ENCODE assay signal across 28 mouse cellular contexts in the genomic region with DNA sequence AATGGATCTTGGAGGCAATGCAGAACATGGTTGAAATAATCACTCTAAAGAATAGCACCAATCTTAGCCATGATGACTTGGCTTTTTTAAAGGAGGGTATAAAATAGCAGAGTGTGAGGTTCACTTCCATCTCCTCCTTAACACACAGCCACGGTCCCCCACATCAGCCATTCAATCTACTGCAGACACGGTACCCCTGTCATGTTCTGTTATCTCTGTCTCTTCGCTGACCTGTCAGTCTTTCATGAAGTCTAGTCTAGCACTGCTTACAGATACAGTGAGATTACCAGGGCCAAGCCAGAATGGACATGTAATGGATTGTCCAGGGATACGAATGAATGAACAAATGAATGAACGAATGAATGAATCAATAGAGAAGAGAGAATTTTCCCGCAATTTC.
A peak's percentile ranks its signal among the peaks of the same experiment; 100 is the strongest.
DNase-seq lines count a peak whose midpoint lies in the region; ATAC-seq and TF ChIP-seq lines count a peak whose summit lies in the region.
"Had no signal": no experiment of that assay in that cellular context is flagged by ENCODE, and none has a peak within 500 bp of the region (broad histone marks: within the 10 kb centered on the region; RNA-seq: fewer than 3 reads in every experiment).

No protein-coding gene starts in this region.

- H3K4me3 ChIP-seq in heart, embryonic 11.5 days (ENCODE audit: low read depth, low read length), result no peak overlapping the region
- peak overlapping the region; percentile 47 for H3K4me3 ChIP-seq in erythroblast, embryonic 14.5 days (replicated peaks)
- H3K4me3 ChIP-seq in liver, embryonic 14.5 days (ENCODE audit: insufficient read depth in 1 of 2, low read depth in 2 of 2, low read length in 2 of 2), result no peak overlapping the region
- H3K4me3 ChIP-seq: embryonic facial prominence, embryonic 12.5 days; forebrain, embryonic 15.5 days; intestine, embryonic 15.5 days; limb, embryonic 15.5 days; midbrain, embryonic 15.5 days; neural tube, embryonic 13.5 days; stomach, embryonic 15.5 days had no signal

- peak overlapping the region; percentile 54; the same call in 1 of the 2 replicates for H3K27ac ChIP-seq in heart, embryonic 11.5 days (ENCODE audit: low read depth, low read length)
- peak overlapping the region; percentile 71 for H3K27ac ChIP-seq in liver, embryonic 14.5 days
- H3K27ac ChIP-seq: embryonic facial prominence, embryonic 12.5 days; forebrain, embryonic 15.5 days; intestine, embryonic 15.5 days; limb, embryonic 15.5 days; midbrain, embryonic 15.5 days; neural tube, embryonic 13.5 days; stomach, embryonic 15.5 days had no signal

- 60% methylated on average over 6 of the region's 6 CpGs for WGBS in heart, embryonic 11.5 days (ENCODE audit: insufficient replicate concordance)
- WGBS in liver, embryonic 14.5 days (ENCODE audit: insufficient replicate concordance), result 29% methylated on average over 6 of the region's 6 CpGs

- no peak overlapping the region for H3K9ac ChIP-seq in heart, embryonic 11.5 days (ENCODE audit: low read depth, low read length)
- H3K9ac ChIP-seq in liver, embryonic 14.5 days (replicated peaks), result peak overlapping the region; percentile 15; the same call in 1 of the 2 replicates
- H3K9ac ChIP-seq: embryonic facial prominence, embryonic 12.5 days; forebrain, embryonic 15.5 days; intestine, embryonic 15.5 days; limb, embryonic 15.5 days; midbrain, embryonic 15.5 days; neural tube, embryonic 13.5 days; stomach, embryonic 15.5 days had no signal

- H3K4me2 ChIP-seq in heart, embryonic 11.5 days, result no peak overlapping the region
- H3K4me2 ChIP-seq in liver, embryonic 14.5 days (ENCODE audit: low read depth), result peak overlapping the region; percentile 55
- H3K4me2 ChIP-seq: embryonic facial prominence, embryonic 12.5 days; forebrain, embryonic 15.5 days; intestine, embryonic 15.5 days; limb, embryonic 15.5 days; midbrain, embryonic 15.5 days; neural tube, embryonic 13.5 days; stomach, embryonic 15.5 days had no signal

- no peak for TF ChIP-seq EP300 in liver, embryonic 14.5 days (IDR thresholded peaks at IDR 0.05; ENCODE audit: low read depth)

- H3K9me3 ChIP-seq in heart, embryonic 11.5 days (replicated peaks; ENCODE audit: control insufficient read depth, low read length), result no peaks in the 10 kb centered on the region
- H3K9me3 ChIP-seq in erythroblast, embryonic 14.5 days (ENCODE audit: control insufficient read depth, low read length), result peaks cover 17% of the 10 kb centered on the region
- H3K9me3 ChIP-seq in liver, embryonic 14.5 days (ENCODE audit: control insufficient read depth, low read length), result no peaks in the 10 kb centered on the region
- H3K9me3 ChIP-seq: embryonic facial prominence, embryonic 12.5 days; forebrain, embryonic 15.5 days; intestine, embryonic 15.5 days; limb, embryonic 15.5 days; midbrain, embryonic 15.5 days; neural tube, embryonic 13.5 days; stomach, embryonic 15.5 days had no signal

- no peak for ATAC-seq in heart, embryonic 11.5 days (replicated peaks; ENCODE audit: insufficient number of reproducible peaks, low FRiP score, low TSS enrichment)
- ATAC-seq in liver, embryonic 14.5 days (ENCODE audit: insufficient read depth), result no peak
- ATAC-seq: CD4-positive, CD25-positive, alpha-beta regulatory T cell, adult 4 months; forebrain, embryonic 15.5 days; hindbrain, embryonic 16.5 days; intestine, embryonic 15.5 days had no signal

- no peak for DNase-seq in heart, postnatal 14 days
- DNase-seq in liver, embryonic 14.5 days (ENCODE audit: low read depth in 3 of 3, low spot score in 3 of 3), result peak in 1 of 3 experiments; percentile 41
- DNase-seq in urinary bladder, adult 18-20 months (ENCODE audit: low spot score in 2 of 2), result no peak
- DNase-seq in spleen, postnatal 36 days (ENCODE audit: low spot score in 2 of 2), result no peak
- DNase-seq in urinary bladder, postnatal 14 days (ENCODE audit: low spot score), result no peak
- DNase-seq: cerebellum, adult 11-12 months; cerebellum, postnatal 14 days; gastrocnemius, postnatal 10 days; heart, adult 18-20 months; heart, postnatal 4 days; kidney, adult 9 months; kidney, postnatal 36 days; lung, postnatal 4 days; retina, postnatal 1 day; right cerebral cortex, postnatal 4 days; thymus, postnatal 25 days had no signal

- peaks cover 19% of the 10 kb centered on the region for H3K4me1 ChIP-seq in heart, embryonic 11.5 days (ENCODE audit: control insufficient read depth, insufficient read depth, low read length)
- H3K4me1 ChIP-seq in erythroblast, embryonic 14.5 days (ENCODE audit: control insufficient read depth), result peaks cover 75% of the 10 kb centered on the region
- H3K4me1 ChIP-seq in liver, embryonic 14.5 days (replicated peaks; ENCODE audit: control insufficient read depth in 2 of 2, insufficient read depth in 2 of 2, low read length in 1 of 2), result peaks cover 52 to 53% of the 10 kb centered on the region in 2 experiments
- H3K4me1 ChIP-seq: embryonic facial prominence, embryonic 12.5 days; forebrain, embryonic 15.5 days; intestine, embryonic 15.5 days; limb, embryonic 15.5 days; midbrain, embryonic 15.5 days; neural tube, embryonic 13.5 days; stomach, embryonic 15.5 days had no signal

- no peak for TF ChIP-seq CTCF in liver, embryonic 14.5 days (IDR thresholded peaks at IDR 0.05; ENCODE audit: low read depth)

- no peaks in the 10 kb centered on the region for H3K36me3 ChIP-seq in heart, embryonic 11.5 days (ENCODE audit: control insufficient read depth, insufficient read depth, low read length)
- H3K36me3 ChIP-seq in erythroblast, embryonic 14.5 days (ENCODE audit: control insufficient read depth), result peaks cover 25% of the 10 kb centered on the region
- no peaks in the 10 kb centered on the region; the same call in 1 of the 2 replicates for H3K36me3 ChIP-seq in liver, embryonic 14.5 days (replicated peaks; ENCODE audit: control insufficient read depth, insufficient read depth, low read depth)
- H3K36me3 ChIP-seq: embryonic facial prominence, embryonic 12.5 days; forebrain, embryonic 15.5 days; intestine, embryonic 15.5 days; limb, embryonic 15.5 days; midbrain, embryonic 15.5 days; neural tube, embryonic 13.5 days; stomach, embryonic 15.5 days had no signal

- intact Hi-C loops in heart, postnatal 14 days (cut with DNase I), result no loop called here

- no peaks in the 10 kb centered on the region for H3K27me3 ChIP-seq in heart, embryonic 11.5 days (ENCODE audit: control insufficient read depth, insufficient read depth, low read length)
- H3K27me3 ChIP-seq in erythroblast, embryonic 14.5 days (ENCODE audit: control insufficient read depth), result no peaks in the 10 kb centered on the region
- H3K27me3 ChIP-seq in liver, embryonic 14.5 days (ENCODE audit: control insufficient read depth, insufficient read depth, low read length), result no peaks in the 10 kb centered on the region
- H3K27me3 ChIP-seq: embryonic facial prominence, embryonic 12.5 days; forebrain, embryonic 15.5 days; intestine, embryonic 15.5 days; limb, embryonic 15.5 days; midbrain, embryonic 15.5 days; neural tube, embryonic 13.5 days; Patski; stomach, embryonic 15.5 days had no signal
